Comparison of ENCODE assay signal across 8 mouse cellular contexts in the genomic region with DNA sequence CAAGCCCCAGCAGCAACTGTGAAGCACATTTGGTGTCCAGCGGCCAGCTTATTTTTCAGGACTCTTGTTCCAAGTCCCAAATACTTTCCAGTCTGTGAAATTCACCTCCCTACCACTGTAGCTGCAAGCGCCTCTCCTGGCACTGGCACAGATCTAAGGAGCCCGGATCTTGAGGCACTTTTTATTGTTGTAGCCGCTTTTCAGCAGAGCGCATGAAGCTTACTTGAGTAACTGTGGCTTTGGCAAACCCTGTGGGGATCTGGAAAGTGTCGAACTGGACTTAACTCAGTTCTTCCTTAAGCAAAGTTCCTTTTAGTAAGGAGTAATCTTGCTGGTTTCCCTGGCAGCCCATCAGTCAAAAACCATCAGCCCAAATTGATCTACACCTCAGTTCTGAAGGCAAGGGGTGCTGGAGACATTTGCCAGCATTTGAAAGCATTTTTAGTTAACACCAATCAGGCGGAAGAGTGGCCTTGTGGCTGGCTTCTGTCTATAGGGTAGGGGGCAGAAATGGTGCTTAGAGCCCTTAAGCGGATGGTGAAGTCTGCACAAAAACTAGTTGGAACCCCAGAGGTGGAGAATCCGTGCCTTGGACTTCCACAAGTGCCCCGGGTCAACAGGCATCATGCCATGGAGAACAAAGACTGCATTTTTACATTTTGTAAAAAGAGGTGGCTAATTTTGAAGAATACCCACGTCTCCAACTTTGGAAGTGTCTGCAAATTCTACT. TPM values are rescaled to one million over a fixed set of nuclear protein-coding genes. Genes with fewer than 3 reads are reported as not detected.
DNase-seq lines count a peak whose midpoint lies in the region; ATAC-seq lines count a peak whose summit lies in the region.

No protein-coding gene starts in this region.

- H3K4me3 ChIP-seq in embryonic facial prominence, embryonic 12.5 days, result peak overlapping the region; percentile 83
- H3K4me3 ChIP-seq in heart, embryonic 15.5 days, result peak overlapping the region; percentile 79
- peak overlapping the region; percentile 72 for H3K4me3 ChIP-seq in stomach, embryonic 16.5 days (replicated peaks; ENCODE audit: low read length)

- DNase-seq in gastrocnemius, adult 18-20 months (ENCODE audit: low spot score), result peak; percentile 39
- no peak for DNase-seq in gastrocnemius, adult 8-10 months (ENCODE audit: low spot score in 2 of 2)
- peak; percentile 28 for DNase-seq in left cerebral cortex, adult 8-10 months (ENCODE audit: low spot score in 2 of 2)
- peak; percentile 45 for DNase-seq in mesoderm, embryonic 11.5 days (ENCODE audit: low read depth, low spot score)
- DNase-seq in B cell, adult 2 months, result no peak

- H3K36me3 ChIP-seq in embryonic facial prominence, embryonic 12.5 days, result no peaks in the 10 kb centered on the region
- no peaks in the 10 kb centered on the region for H3K36me3 ChIP-seq in heart, embryonic 15.5 days
- no peaks in the 10 kb centered on the region for H3K36me3 ChIP-seq in stomach, embryonic 16.5 days (ENCODE audit: control insufficient read depth, insufficient read depth, low read length)

- no peaks in the 10 kb centered on the region for H3K9me3 ChIP-seq in embryonic facial prominence, embryonic 12.5 days
- H3K9me3 ChIP-seq in heart, embryonic 15.5 days (replicated peaks), result no peaks in the 10 kb centered on the region
- H3K9me3 ChIP-seq in stomach, embryonic 16.5 days (replicated peaks; ENCODE audit: control insufficient read depth, low read length), result no peaks in the 10 kb centered on the region

- peaks cover 29% of the 10 kb centered on the region for H3K4me1 ChIP-seq in embryonic facial prominence, embryonic 12.5 days
- peaks cover 16% of the 10 kb centered on the region for H3K4me1 ChIP-seq in heart, embryonic 15.5 days (replicated peaks)
- peaks cover 24% of the 10 kb centered on the region for H3K4me1 ChIP-seq in stomach, embryonic 16.5 days (ENCODE audit: control insufficient read depth, insufficient read depth, low read length)

- WGBS in embryonic facial prominence, embryonic 12.5 days, result 9% methylated on average over 11 of the region's 11 CpGs
- 23% methylated on average over 11 of the region's 11 CpGs for whole genome bisulfite sequencing in heart, embryonic 15.5 days
- 19% methylated on average over 11 of the region's 11 CpGs for WGBS in stomach, embryonic 16.5 days

- peak overlapping the region; percentile 80 for H3K4me2 ChIP-seq in embryonic facial prominence, embryonic 12.5 days (replicated peaks)
- peak overlapping the region; percentile 93 for H3K4me2 ChIP-seq in heart, embryonic 15.5 days
- peak overlapping the region; percentile 76 for H3K4me2 ChIP-seq in stomach, embryonic 16.5 days (ENCODE audit: low read depth, low read length)

- peak overlapping the region; percentile 91 for H3K27ac ChIP-seq in embryonic facial prominence, embryonic 12.5 days
- H3K27ac ChIP-seq in heart, embryonic 15.5 days, result peak overlapping the region; percentile 77
- H3K27ac ChIP-seq in stomach, embryonic 16.5 days (ENCODE audit: low read length), result peak overlapping the region; percentile 94

- no peak for ATAC-seq in embryonic facial prominence, embryonic 12.5 days (ENCODE audit: insufficient number of reproducible peaks, insufficient read depth, low FRiP score, low TSS enrichment)
- ATAC-seq in heart, embryonic 15.5 days (replicated peaks; ENCODE audit: insufficient number of reproducible peaks, insufficient read depth, low FRiP score, low read depth), result no peak
- ATAC-seq in stomach, embryonic 16.5 days (ENCODE audit: insufficient read depth, low FRiP score), result no peak

- H3K27me3 ChIP-seq in embryonic facial prominence, embryonic 12.5 days, result no peaks in the 10 kb centered on the region
- H3K27me3 ChIP-seq in heart, embryonic 15.5 days, result peaks cover 32% of the 10 kb centered on the region
- no peaks in the 10 kb centered on the region for H3K27me3 ChIP-seq in stomach, embryonic 16.5 days (ENCODE audit: control insufficient read depth, insufficient read depth, low read length)

- H3K9ac ChIP-seq in embryonic facial prominence, embryonic 12.5 days, result peak overlapping the region; percentile 89
- H3K9ac ChIP-seq in heart, embryonic 15.5 days, result peak overlapping the region; percentile 74
- peak overlapping the region; percentile 87 for H3K9ac ChIP-seq in stomach, embryonic 16.5 days (ENCODE audit: low read length)

RNA-seq across cellular contexts. Expression of a gene that starts 1.1 kb away (rescaled TPM):
- 1 to 10 TPM; 5.7 to 7.3 TPM for total RNA-seq in gastrocnemius, adult 18-20 months (2021)
- 1 to 10 TPM; 3.6 to 7.0 (median 5.2) TPM for total RNA-seq in gastrocnemius, adult 8-10 months (2022)
- polyA plus RNA-seq in embryonic facial prominence, embryonic 12.5 days (2016; fragmentation: Nextera tagmentation; extraction: Ambion mirVana), result 13.3 and 14.2 TPM in 2 replicates
- 5.0 and 7.4 TPM in 2 replicates for polyA plus RNA-seq in heart, embryonic 15.5 days (2015; fragmentation: Nextera tagmentation; extraction: Ambion mirVana)
- 10 to 100 TPM; 15.7 to 18.7 (median 16.2) TPM for total RNA-seq in left cerebral cortex, adult 8-10 months (2022)
- 7.8 and 8.0 TPM in 2 replicates for polyA plus RNA-seq in stomach, embryonic 16.5 days (2015; fragmentation: Nextera tagmentation; extraction: Ambion mirVana)

RNA-seq across cellular contexts. Expression of a gene that starts 16.2 kb away (rescaled TPM):
- not detected for total RNA-seq in gastrocnemius, adult 18-20 months (2021)
- not detected for total RNA-seq in gastrocnemius, adult 8-10 months (2022)
- not detected in 2 replicates for polyA plus RNA-seq in embryonic facial prominence, embryonic 12.5 days (2016; fragmentation: Nextera tagmentation; extraction: Ambion mirVana)
- not detected in 2 replicates for polyA plus RNA-seq in heart, embryonic 15.5 days (2015; fragmentation: Nextera tagmentation; extraction: Ambion mirVana)
- under 1 TPM in 1 of 4 experiments, not detected in 3; 0.30 TPM for total RNA-seq in left cerebral cortex, adult 8-10 months (2022)
- 6.3 and 21.0 TPM in 2 replicates for polyA plus RNA-seq in stomach, embryonic 16.5 days (2015; fragmentation: Nextera tagmentation; extraction: Ambion mirVana)

RNA-seq across cellular contexts. Expression of a gene that starts 38.6 kb away (rescaled TPM):
- total RNA-seq in gastrocnemius, adult 18-20 months (2021), result not detected
- total RNA-seq in gastrocnemius, adult 8-10 months (2022), result not detected
- not detected in 2 replicates for polyA plus RNA-seq in embryonic facial prominence, embryonic 12.5 days (2016; fragmentation: Nextera tagmentation; extraction: Ambion mirVana)
- polyA plus RNA-seq in heart, embryonic 15.5 days (2015; fragmentation: Nextera tagmentation; extraction: Ambion mirVana), result not detected in 2 replicates
- total RNA-seq in left cerebral cortex, adult 8-10 months (2022), result not detected
- 9.3 and 29.6 TPM in 2 replicates for polyA plus RNA-seq in stomach, embryonic 16.5 days (2015; fragmentation: Nextera tagmentation; extraction: Ambion mirVana)

RNA-seq across cellular contexts. Expression of a gene that starts 54.2 kb away (rescaled TPM):
- total RNA-seq in gastrocnemius, adult 18-20 months (2021), result 1 to 10 TPM; 1.3 to 1.7 TPM
- 1 to 10 TPM in 3 of 4 experiments, not detected in 1; 1.1 to 1.4 (median 1.2) TPM for total RNA-seq in gastrocnemius, adult 8-10 months (2022)
- polyA plus RNA-seq in embryonic facial prominence, embryonic 12.5 days (2016; fragmentation: Nextera tagmentation; extraction: Ambion mirVana), result 0.26 TPM in 1 of 2 replicates, not detected in the other
- polyA plus RNA-seq in heart, embryonic 15.5 days (2015; fragmentation: Nextera tagmentation; extraction: Ambion mirVana), result 1.4 and 1.9 TPM in 2 replicates
- total RNA-seq in left cerebral cortex, adult 8-10 months (2022), result 1 to 10 TPM; 3.6 to 8.7 (median 5.3) TPM
- polyA plus RNA-seq in stomach, embryonic 16.5 days (2015; fragmentation: Nextera tagmentation; extraction: Ambion mirVana), result 8.3 and 14.5 TPM in 2 replicates

Comparison
In these comparisons a context has a peak if more than half of its experiments do, and no peak if none do; other contexts are left out.
1. DNase-seq: peak in gastrocnemius, adult 18-20 months (single experiment), left cerebral cortex, adult 8-10 months (2 of 2) and mesoderm, embryonic 11.5 days (single experiment); none in gastrocnemius, adult 8-10 months (0 of 2) and B cell, adult 2 months (0 of 2).
2. Peak in every context shown above with its lines, with median percentiles within 50 percentile points of each other: H3K27ac ChIP-seq, H3K4me2 ChIP-seq, H3K4me3 ChIP-seq and H3K9ac ChIP-seq.